Mouse (Mus musculus): ENCODE results near the gene Per2.

The Per2 gene

DNA sequence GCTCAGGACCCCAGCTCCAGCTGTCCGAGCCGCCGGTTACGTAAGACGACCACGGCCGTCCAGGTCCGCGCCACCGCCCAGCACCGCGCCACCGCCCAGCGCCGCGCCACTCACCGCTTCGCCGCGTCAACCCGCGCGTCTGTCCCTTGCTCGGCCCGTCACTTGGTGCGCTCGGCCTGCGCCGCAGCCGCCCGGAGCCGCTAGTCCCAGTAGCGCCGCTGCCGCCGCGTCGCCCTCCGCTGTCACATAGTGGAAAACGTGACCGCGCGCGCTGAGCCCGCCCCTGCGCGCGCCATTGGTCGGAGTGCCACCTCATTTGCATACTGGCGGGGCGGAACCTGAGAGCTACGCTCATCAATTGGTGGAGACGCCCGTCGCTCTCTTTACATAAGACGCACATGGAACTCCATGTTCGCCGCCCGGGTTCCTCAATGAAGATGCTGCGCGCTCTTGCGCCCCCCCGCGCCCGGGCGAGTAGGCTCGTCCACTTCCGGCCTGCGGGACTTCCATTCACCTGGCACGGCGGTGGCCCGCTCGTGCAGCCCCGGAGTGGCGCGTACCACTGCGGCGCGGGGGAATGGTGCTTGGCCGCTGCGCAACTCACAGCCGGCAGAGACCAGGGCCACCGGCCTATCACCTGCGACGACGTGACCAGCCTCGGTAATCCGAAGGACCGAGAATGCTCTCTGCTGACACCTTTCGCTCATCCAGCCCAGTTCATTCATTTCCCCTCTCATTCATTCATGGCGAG, at the start of gene Per2:
TSS of gene Per2 (minus strand) at position 266 of the 751 bp plus-strand sequence.
- peak; percentile 99 for DNase-seq (ENCODE audit: low read depth, low spot score)

DNA sequence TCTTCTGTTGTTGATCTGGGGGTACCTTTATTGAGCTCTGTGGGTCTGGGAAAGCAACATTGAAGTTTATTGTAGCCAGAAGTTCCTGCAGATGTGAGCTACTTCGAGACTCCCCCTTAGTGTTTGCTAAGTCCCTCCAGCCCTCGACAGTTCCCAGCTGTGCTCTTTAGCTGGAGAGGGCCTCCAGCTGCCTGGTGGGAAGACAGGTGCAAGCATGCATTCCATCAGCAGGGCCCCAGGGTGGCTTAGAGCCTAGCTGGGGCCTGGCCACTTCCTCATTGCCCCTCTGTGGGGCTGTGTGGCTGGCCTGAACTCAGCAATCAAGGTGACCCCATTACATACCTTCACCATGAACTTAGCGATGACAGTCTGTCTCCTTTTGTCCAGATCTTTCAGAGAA, 45.5 kb upstream of the Per2 start:
- no peak for DNase-seq (ENCODE audit: low read depth, low spot score)

DNA sequence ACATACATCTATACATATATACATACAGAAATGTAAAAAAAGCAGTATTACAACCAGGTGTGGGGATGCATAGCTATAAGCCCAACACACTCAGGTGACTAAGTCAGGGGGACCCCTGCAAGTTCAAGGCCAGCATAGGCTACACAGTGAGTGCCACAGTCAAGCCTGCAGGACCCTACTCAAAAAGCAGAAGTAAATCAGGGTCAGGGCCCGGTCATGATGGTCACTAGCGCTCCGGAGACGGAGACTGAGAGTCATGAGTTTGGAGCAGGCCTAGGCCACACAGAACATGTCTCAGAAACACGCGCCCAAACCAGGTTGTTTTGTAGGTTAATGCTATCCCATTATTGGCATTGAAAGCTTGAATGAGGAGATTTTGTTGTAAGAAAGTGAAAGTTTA, 39.5 kb upstream of the Per2 start:
- no peak for DNase-seq (ENCODE audit: low read depth, low spot score)

DNA sequence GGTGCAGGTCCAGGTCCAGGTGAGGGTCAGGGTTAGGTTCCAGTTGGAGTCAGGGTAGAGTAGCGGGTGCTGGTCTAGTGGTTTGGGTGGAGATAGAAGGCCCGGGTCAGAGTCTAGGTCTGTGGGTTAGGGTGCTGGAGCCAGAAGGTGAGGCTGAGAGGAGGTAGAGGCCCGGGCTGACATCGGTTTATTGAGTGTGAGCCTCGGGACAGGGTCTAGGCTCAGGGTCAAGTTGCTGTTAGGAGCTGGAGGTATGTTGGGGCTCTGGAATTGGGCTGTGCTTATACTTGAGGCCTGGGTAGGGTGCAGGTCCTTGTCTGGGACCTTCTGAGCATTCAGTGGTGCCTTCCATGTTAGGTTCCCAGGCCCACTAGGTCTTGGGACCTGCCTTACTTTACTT, 36.2 kb upstream of the Per2 start:
- no peak for DNase-seq (ENCODE audit: low read depth, low spot score)

DNA sequence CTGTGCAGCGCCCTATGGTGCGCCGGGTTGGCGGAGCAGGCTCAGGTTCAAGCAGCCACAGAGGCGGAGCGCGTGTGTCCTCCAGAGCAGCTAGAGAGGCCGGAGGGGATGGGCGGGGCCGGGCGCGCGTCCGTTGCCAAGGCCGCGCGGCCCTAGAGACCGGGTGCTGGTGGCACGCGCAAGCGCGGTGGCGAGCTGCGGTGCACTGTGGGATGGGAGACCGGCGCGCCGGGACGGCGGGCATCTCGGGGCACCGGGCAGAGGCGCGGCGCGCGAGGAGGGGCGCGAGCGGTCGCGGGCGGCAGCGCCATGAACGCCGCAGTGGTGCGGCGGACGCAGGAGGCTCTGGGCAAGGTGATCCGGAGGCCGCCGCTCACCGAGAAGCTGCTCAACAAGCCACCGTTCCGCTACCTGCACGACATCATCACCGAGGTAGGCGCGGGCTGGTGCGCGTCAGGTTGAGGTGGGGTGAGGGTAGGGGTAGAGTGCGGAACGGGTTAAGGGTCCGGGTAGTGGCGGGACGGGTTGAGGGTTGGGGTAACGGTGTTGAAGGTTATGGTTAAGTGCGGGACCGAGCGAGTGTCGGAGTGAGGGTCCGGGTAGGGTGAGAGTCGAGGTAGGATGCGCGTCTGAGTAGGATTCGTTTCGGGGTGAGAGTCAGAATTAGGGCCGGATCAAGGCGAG, 35.5 kb upstream of the Per2 start, which contains the start of gene Traf3ip1:
TSS of gene Traf3ip1 (plus strand) at position 191 of the 684 bp plus-strand sequence.
- peak; percentile 97 for DNase-seq (ENCODE audit: low read depth, low spot score)

DNA sequence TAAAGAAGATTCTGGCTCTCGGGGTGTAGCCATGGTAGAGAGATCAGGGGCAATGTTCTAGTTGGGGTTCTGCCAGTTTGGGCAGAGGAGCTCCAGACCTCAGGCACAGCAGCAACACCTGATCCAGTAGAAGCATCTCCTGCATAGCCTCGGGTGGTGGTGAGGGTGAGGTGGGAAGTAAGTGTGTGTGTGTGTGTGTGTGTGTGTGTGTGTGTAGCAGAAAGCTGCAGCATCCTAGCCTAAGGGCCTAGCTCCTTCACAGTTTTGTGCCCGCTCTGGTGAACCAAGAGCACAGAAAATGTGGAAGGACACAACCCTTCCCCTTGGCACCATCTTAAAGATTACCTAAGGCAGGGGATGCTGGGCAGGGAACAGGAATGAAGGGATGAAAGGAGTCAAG, 34.8 kb upstream of the Per2 start:
- peak; percentile 10 for DNase-seq (ENCODE audit: low read depth, low spot score)

DNA sequence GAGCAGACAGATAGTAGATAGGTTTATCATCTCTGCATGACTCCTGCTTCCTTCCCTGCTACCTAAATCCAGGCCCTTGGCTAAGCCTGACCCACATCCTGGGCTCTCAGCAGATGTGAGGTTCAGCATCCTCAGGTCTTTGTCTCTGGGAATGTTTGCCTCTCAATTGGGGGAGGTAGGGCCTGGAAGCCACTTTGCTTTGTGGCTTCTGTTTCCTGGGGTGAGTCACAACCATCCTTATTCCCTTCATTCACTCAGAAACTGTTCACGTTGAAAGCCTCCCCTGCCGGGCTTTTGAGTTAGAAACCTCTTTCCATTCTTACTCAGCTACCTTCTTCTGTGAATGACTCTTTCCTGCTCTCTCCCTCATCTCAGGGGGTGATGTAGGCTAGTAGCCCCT, 33.6 kb upstream of the Per2 start:
- no peak for DNase-seq (ENCODE audit: low read depth, low spot score)

DNA sequence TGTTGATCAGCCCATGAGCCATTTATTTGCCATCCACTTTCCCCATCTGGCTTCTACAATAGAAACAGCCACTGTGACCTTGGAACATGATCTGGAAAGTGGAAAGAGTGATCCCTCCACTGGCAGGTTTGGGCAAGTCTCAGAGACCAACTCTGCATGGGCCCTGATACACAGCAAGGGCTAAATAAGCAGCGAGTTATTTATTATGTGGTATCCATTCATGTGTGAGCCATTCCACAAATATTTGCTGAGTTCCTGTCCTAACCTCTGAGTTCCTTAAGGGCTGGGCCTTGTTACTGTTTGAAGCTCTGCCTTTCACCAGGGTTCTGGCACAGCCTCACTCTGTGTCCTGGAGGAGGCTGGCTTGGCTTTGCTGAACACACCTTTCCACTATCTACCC, 31.2 kb upstream of the Per2 start:
- no peak for DNase-seq (ENCODE audit: low read depth, low spot score)

DNA sequence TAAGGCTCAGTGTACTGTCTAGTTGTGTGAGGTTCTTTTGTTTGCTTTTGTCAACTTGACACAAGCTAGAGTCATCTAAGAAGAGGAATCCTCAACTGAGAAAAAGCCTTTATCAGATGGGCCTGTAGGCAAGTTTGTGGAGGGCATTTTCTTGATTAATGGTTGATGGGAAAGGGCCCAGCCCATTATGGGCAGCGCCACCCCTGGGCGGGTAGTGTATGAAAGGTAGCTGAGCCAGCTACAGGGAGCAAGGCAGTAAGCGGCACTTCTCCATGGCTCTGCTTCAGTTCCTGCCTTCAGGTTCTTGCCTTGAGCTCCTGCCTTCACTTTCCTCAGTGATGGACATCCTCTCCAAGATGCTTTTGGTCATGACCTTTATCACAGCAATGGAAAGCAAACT, 27.0 kb upstream of the Per2 start:
- DNase-seq (ENCODE audit: low read depth, low spot score), result no peak

DNA sequence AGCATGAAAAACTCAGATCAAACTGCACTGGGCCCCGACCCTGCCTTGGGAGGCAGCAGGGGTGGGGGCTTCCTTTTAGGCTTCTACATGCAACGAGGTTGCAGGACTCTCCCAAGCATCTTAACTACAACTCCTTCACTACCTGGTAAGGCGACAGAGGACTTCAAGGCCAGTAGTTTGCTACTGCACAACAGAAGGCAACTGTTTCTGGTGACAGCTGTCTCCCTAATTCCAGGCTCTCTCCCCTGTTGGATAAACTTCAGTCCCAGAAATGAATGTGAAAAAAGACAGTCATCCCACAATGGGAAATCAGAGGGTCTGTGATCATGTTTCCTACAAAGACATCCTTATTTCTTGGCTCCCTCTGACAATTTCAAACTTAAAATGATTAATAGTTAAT, 26.3 kb upstream of the Per2 start:
- DNase-seq (ENCODE audit: low read depth, low spot score), result no peak

DNA sequence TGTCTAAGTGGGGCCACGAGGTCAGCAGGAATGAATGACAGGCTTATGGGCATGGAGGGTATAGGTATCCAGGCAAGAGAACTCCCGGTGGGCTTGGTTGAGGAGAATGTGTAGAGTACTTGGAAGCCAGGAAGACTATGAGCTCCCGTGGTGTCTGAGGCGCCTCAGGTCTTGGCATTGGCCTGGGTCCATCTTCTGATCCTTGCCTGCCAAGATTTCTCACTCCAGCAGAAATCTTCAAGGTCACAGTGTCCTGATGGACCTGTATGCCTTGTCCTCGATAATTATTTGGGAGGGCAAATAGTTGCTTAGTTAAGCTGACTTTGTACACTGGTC, 24.9 kb upstream of the Per2 start:
- DNase-seq (ENCODE audit: low read depth, low spot score), result no peak

DNA sequence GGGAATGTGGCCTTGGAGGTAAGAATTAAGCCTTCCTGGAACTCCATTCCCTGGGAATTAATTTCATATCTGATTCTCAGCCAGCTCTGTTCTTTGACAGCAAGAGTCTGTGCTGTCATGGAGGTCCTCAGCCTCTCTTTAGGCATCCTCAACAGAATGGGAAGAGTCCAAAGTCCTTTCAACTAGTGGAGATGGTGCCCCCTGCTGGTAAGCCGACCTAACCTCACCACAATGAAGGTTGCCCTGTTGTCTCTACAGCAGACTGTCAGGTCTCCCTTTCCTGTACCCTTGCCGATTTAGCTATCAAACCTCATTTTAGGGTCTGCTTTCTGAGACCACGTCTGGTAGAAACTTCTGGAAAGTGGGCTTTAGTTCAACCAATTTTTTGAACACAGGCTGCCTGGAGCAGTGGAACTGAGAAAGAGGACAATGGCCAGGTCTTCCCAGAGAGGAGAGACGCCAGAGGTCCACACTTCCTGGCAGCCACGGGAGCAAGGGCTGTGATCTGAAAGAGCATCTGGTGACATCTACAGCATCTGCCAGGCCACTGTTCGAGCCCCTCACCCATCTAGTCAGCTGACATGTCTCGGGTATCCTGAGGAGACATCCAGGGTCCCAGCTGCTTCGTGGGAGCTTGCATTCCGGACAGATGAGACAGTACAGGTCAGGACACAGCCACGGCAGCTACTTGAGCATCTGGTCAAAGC, 24.3 kb upstream of the Per2 start:
- DNase-seq (ENCODE audit: low read depth, low spot score), result peak; percentile 77

DNA sequence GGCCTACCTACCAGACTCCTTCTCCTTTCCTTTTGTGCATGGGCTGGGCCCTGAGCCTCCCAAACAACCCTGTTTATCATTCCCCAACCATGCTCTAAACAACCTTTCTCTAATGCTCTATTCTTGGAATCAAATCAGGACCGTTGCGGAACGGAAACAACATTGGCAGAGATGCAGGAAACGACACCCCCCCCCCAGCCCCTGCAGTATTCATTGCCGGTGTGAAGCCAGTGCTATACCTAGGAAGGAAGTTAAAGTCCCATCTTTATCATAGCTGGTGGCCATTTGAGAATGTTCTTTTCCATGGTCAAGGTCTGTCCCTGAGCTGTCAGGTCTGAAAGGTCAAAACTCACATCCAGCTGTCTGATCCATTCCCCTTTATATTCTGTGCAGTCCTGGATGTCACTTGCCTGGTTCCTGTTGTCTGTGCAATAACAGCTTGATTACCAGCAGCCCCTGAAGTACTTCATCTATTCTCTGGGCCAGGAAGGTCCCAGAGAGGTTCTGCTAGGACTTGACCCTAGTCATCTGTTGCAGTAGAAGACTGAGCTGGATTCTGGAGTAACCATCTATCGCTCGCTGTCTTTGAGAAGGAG, 23.6 kb upstream of the Per2 start:
- no peak for DNase-seq (ENCODE audit: low read depth, low spot score)

DNA sequence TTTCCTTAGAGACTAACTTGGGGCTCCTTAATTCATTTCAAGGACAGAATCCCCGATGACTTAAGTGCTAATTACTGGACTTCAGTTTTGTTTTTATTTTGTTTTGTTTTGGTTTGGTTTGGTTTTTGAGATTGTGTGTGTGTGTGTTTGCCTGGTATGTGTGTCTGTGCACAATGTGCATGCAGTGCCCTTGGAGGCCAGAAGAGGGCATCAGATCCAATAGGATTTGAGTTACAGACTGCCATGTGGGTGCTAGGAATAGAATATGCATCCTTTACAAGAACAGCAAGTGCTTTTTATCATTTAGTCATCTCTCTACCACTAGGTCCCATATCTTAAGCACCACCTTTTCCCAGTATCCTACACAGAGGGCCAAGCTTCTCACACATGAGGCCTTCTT, 19.8 kb upstream of the Per2 start:
- peak; percentile 52 for DNase-seq (ENCODE audit: low read depth, low spot score)

DNA sequence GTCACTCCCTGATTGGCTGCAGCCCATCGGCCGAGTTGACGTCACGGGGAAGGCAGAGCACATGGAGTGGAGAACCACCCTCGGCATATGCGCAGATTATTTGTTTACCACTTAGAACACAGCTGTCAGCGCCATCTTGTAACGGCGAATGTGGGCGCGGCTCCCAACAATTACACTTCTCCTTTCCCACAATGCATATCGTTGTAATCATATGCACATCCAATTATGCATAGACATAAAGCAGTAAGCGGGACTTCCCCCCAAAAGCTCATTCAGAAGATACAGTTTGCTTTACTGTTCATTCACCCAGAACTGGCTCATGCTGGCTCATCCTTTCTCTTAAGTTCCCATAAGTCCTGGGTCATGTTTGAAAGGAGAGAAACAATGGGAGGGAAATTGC, 19.0 kb upstream of the Per2 start:
- peak; percentile 12 for DNase-seq (ENCODE audit: low read depth, low spot score)

DNA sequence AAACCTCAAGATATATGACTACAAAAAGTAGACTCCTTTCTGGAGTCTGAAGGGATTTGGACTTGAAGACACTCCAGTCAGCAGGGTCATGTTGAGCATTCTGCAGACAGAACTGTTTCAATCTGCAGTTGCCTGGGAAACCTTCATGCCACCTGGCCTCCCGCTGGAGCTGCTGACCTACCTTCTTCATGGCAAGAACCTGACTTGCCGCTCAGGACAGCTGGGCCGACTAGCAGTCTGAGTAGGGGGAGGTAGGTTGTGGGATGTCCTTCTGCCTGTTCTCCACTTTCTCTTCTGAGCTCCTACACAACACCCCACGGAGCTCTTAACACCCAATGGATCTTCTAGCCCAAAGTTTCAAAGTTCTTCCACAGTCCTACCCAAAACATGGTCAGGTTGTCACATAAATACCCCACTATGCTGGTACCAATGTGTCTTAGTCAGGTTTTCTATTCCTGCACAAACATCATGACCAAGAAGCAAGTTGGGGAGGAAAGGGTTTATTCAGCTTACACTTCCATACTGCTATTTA, 10.8 kb upstream of the Per2 start:
- DNase-seq (ENCODE audit: low read depth, low spot score), result no peak

DNA sequence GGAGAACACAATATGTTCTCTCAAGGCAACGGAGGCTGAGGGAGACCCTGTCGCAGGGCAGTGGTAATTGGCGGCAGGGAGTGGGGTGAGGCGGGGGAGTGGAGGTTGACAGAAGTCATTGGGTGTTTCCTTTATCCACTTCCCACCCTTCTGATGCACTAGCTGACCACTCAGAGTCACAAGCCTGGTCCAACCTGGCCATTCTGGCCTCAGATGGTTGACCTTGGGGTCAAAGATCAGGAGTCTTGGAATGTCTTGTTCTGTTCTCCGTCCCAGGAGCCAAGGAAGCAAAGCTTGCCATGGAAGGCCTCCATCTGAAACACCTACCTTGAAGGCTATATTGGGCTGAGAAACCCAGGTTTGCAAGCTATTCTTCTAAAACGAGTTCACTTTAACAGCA, 7.1 kb upstream of the Per2 start:
- DNase-seq (ENCODE audit: low read depth, low spot score), result no peak

DNA sequence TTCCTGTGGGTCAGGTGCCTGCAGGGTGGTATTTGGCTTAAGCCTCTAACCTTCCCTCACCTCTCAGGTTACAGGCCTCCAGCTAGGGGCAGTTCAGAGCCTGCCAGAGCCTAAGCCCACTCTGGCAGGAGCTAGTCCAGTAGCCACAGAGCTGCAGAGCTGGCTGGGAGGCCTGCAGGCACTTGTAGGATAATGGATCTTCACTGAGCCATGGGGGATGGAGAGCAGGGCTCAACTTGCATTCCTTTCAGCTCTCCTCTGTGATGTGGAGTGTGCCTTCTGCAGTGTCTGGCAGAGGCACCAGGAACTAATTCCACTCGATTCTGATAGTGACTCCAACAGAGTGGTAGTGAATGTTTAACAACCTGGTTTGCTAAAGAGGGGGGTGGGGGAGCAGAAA, 6.1 kb upstream of the Per2 start:
- no peak for DNase-seq (ENCODE audit: low read depth, low spot score)

DNA sequence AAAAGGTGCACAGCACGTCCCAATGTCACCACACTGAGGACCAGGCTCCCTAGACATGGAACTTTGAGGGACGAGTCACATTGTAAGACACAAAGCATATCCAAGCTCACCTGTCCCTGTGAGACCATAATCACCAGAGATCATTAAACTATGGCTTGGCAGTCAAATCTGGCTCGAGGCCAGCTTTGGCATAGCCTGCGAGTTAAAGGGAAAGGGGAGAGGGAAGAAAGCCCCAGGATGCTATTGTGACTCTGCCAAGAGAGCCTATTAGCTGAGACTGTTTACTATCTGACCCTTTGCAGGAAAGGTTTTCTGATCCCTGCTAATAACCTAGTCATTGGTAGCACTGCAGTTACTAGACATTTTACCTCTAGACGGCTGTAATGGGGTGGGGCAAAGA, 5.3 kb upstream of the Per2 start:
- DNase-seq (ENCODE audit: low read depth, low spot score), result no peak

DNA sequence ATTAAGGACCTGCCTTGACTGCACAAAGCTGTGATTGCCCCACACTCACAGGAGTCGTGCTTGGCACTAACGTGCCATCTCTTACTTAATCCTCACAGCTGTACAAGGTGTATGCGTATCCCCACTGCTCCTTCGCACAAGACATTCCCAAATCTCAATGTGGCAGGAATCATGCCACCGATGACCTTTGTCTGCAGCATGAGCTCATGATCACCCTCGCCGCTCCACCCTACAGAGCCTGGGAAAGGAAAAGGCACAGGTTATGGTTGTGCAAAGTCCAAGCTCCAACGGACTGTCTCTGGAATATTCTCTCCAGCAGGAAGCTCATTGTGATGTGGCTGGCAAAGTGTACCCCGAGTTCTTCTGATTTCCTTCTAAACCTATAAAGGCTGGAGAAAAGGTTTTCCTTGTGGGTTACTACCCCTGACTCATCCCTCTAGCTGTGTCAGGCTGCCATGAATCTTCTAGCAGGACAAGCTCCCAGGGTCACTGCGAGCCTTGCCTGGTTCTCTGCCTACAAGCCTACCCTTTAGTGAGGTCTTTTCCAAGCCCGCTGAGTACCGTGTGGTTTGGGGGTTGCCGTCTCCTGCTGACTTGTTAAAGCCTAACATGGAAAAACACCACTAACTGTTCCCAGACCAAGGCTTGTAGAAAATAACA, 4.3 kb upstream of the Per2 start:
- DNase-seq (ENCODE audit: low read depth, low spot score), result no peak

DNA sequence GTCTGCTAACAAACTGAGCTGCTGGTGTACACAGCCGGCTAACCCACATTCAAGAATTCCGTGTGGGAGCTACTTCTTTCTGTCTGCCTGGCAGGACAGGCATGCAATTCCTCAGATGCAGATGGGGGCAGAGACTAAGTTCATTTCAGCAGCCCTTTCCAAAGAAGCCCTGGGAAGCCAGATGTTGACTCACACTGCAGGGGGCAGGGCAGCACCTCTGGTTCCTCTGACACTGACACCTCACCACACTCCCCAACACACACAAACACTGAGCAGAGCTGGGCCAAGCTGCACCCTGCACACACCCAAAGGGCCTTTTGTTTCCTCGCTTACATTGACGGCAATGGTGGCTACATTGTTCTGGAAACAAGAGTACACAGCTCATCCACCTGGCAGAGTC, 1.4 kb upstream of the Per2 start:
- DNase-seq (ENCODE audit: low read depth, low spot score), result peak; percentile 50

DNA sequence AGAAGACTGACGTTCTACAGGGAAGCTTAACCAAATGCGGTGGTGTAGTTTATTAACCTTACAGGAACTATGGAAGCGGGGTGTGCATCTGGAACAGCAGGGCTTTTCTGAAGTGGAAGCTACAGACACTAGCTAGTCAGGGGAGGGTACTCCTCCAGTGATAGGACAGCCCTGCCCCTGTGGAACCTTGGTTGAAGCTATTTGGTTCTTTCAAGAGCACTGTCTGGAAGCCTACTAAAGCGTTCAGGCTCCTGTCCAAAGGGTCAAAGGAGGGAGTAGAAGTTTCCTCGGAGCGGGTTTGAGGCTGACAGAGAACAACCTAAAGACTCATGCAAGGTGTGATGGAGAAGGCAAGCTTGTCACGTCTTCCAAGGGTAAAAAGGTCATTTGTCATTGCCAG, 945 bp upstream of the Per2 start:
- DNase-seq (ENCODE audit: low read depth, low spot score), result no peak
